Mouse (Mus musculus): ENCODE measurements around the gene Tmem59. TPM values are rescaled to one million over a fixed set of nuclear protein-coding genes. Genes with fewer than 3 reads are reported as not detected.

Tmem59 gene
- polyA plus RNA-seq, 1 experiment from 2014 or later, result 352 TPM

DNA sequence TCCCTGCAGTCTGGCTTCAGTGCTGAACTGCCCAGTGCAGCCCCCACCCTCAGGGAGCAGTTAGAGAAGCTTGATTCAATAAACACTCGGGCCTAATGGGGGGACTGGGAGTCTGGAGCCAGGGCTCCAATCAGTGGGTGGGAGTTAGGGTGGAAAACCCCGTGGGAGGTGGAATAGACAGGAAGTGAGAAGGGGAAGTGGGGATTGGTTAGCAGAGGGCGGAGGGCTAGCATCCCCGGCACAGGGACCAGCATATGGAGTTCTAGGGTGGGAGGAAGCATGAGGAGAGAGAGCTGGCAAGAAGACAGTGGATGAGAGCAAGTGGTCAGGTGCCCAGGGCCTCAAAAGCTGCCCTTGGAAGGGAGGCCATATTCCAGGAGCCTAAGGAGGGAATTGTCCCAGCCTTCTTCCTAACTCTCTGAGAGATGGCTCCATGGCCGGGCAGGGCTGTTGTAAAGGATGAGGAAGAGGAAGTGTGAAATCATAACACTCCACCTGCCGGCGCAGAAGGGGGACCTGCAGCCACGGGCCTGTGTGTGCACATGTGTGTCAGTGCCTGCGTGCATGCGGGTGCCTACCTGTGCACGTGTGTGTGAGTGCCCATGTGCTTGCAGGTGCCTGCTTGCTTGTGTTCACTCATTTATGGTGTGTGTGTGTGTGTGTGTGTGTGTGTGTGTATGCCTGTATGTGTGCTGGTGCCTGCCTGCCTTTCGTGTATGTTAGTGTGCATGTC lies 35.2 kb downstream of the Tmem59 start:
- no peak overlapping the region for H3K4me3 ChIP-seq (ENCODE audit: control insufficient read depth in 1 of 2, insufficient read depth in 1 of 2, low read depth in 1 of 2, low read length in 2 of 2)
- no peaks in the 10 kb centered on the region for H3K9me3 ChIP-seq (ENCODE audit: control insufficient read depth, low read length)
- H3K4me2 ChIP-seq (ENCODE audit: low read length), result no peak overlapping the region
- H3K4me1 ChIP-seq (ENCODE audit: control insufficient read depth in 2 of 2, insufficient read depth in 2 of 2, low read length in 2 of 2), result peaks cover 0 to 4% of the 10 kb centered on the region in 2 experiments; a peak in 2 of 4 replicates
- H3K36me3 ChIP-seq (ENCODE audit: control insufficient read depth, insufficient read depth, low read length), result 0 out of 2 replicates have a peak, but pooled peaks cover 6% of the 10 kb centered on the region
- H3K9ac ChIP-seq (ENCODE audit: low read length), result no peak overlapping the region
- peaks cover 49% of the 10 kb centered on the region for H3K27me3 ChIP-seq (ENCODE audit: control insufficient read depth, insufficient read depth, low read length)
- H3K27ac ChIP-seq (replicated peaks in 1 of 2; ENCODE audit: control insufficient read depth in 1 of 2, insufficient read depth in 1 of 2, low read depth in 2 of 2, low read length in 2 of 2), result no peak overlapping the region
- WGBS, result 67% methylated on average over 12 of the region's 12 CpGs
- ATAC-seq (ENCODE audit: insufficient number of reproducible peaks, insufficient read depth, low FRiP score, low read depth), result no peak

DNA sequence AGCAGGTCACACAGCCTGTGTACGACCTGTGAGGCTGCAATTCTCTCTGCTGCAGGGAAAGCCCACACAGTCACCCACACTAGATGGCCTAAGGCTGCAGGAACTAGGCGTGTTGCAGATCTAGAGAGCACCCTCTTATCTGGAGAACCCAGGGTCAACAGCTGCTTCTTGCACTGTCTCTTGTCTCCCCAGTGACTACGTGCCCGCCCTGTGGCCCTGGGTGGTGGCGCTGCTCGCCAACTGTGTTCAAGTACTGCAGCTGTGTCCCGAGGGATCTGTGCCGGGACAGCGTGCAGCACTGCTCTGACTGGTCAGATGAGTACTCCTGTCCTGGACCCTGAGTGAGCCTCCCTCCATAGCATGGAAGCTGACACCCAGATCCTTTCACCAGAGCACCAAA lies 39.4 kb downstream of the Tmem59 start:
- Histone ChIP-seq H3K27ac (replicated peaks in 1 of 2; ENCODE audit: control insufficient read depth in 1 of 2, insufficient read depth in 1 of 2, low read depth in 2 of 2, low read length in 2 of 2) (no peak overlapping the region), H3K9me3 (ENCODE audit: control insufficient read depth, low read length) (no peaks in the 10 kb centered on the region), H3K9ac (ENCODE audit: low read length) (no peak overlapping the region), H3K4me1 (ENCODE audit: control insufficient read depth in 2 of 2, insufficient read depth in 2 of 2, low read length in 2 of 2) (no peaks in the 10 kb centered on the region), H3K27me3 (ENCODE audit: control insufficient read depth, insufficient read depth, low read length) (peaks cover 36% of the 10 kb centered on the region), H3K36me3 (ENCODE audit: control insufficient read depth, insufficient read depth, low read length) (no peaks in the 10 kb centered on the region), H3K4me2 (ENCODE audit: low read length) (no peak overlapping the region), H3K4me3 (ENCODE audit: control insufficient read depth in 1 of 2, insufficient read depth in 1 of 2, low read depth in 1 of 2, low read length in 2 of 2) (no peak overlapping the region)
- 55% methylated on average over 9 of the region's 9 CpGs for WGBS
- no peak for ATAC-seq (ENCODE audit: insufficient number of reproducible peaks, insufficient read depth, low FRiP score, low read depth)

- Histone ChIP-seq H3K4me3 (ENCODE audit: control insufficient read depth in 1 of 2, insufficient read depth in 1 of 2, low read depth in 1 of 2, low read length in 2 of 2) (no peak overlapping the region), H3K9ac (ENCODE audit: low read length) (no peak overlapping the region), H3K36me3 (ENCODE audit: control insufficient read depth, insufficient read depth, low read length) (no peaks in the 10 kb centered on the region), H3K27me3 (ENCODE audit: control insufficient read depth, insufficient read depth, low read length) (peaks cover 5% of the 10 kb centered on the region), H3K4me2 (ENCODE audit: low read length) (no peak overlapping the region), H3K27ac (replicated peaks in 1 of 2; ENCODE audit: control insufficient read depth in 1 of 2, insufficient read depth in 1 of 2, low read depth in 2 of 2, low read length in 2 of 2) (no peak overlapping the region), H3K4me1 (ENCODE audit: control insufficient read depth in 2 of 2, insufficient read depth in 2 of 2, low read length in 2 of 2) (no peaks in the 10 kb centered on the region), H3K9me3 (ENCODE audit: control insufficient read depth, low read length) (no peaks in the 10 kb centered on the region)
- no peak for ATAC-seq (ENCODE audit: insufficient number of reproducible peaks, insufficient read depth, low FRiP score, low read depth)
- WGBS, result 87% methylated on average over 5 of the region's 5 CpGs
Measured at GRCm38 (mm10) chr4:107221524-107221923, 43.3 kb downstream of the Tmem59 start.

- H3K4me2 ChIP-seq (ENCODE audit: low read length), result no peak overlapping the region
- 83% methylated on average over 11 of the region's 11 CpGs for WGBS
- no peak overlapping the region for H3K9ac ChIP-seq (ENCODE audit: low read length)
- peak; percentile 75 for ATAC-seq (ENCODE audit: insufficient number of reproducible peaks, insufficient read depth, low FRiP score, low read depth)
- H3K36me3 ChIP-seq (ENCODE audit: control insufficient read depth, insufficient read depth, low read length), result no peaks in the 10 kb centered on the region
- H3K9me3 ChIP-seq (ENCODE audit: control insufficient read depth, low read length), result no peaks in the 10 kb centered on the region
- H3K4me1 ChIP-seq (ENCODE audit: control insufficient read depth in 2 of 2, insufficient read depth in 2 of 2, low read length in 2 of 2), result no peaks in the 10 kb centered on the region
- H3K4me3 ChIP-seq (ENCODE audit: control insufficient read depth in 1 of 2, insufficient read depth in 1 of 2, low read depth in 1 of 2, low read length in 2 of 2), result no peak overlapping the region
- H3K27ac ChIP-seq (replicated peaks in 1 of 2; ENCODE audit: control insufficient read depth in 1 of 2, insufficient read depth in 1 of 2, low read depth in 2 of 2, low read length in 2 of 2), result no peak overlapping the region
- no peaks in the 10 kb centered on the region; the same call in 1 of the 2 replicates for H3K27me3 ChIP-seq (ENCODE audit: control insufficient read depth, insufficient read depth, low read length)
Measured at GRCm38 (mm10) chr4:107223225-107224204, 45.3 kb downstream of the Tmem59 start.

DNA sequence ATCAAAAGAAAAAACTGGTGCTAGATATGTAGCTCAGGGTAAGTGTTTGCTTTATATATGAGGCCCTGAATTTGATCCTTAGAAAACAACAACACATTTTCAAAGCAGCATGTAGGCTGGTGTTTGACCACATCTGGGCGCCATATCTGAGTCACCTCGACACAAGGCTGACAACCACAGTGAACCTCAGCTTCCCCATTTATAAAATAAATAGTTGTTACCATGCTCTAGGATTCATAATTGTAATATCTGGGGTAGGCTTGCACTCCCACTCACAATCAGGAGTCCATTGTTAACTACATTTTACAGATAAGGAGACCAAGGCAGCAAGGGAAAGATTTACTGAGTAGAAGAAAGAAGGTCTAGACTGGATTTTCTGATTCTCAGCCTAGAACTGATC lies 48.1 kb downstream of the Tmem59 start:
- no peak for ATAC-seq (ENCODE audit: insufficient number of reproducible peaks, insufficient read depth, low FRiP score, low read depth)
- H3K4me2 ChIP-seq (ENCODE audit: low read length), result no peak overlapping the region
- H3K4me1 ChIP-seq (ENCODE audit: control insufficient read depth in 2 of 2, insufficient read depth in 2 of 2, low read length in 2 of 2), result no peaks in the 10 kb centered on the region
- H3K27me3 ChIP-seq (ENCODE audit: control insufficient read depth, insufficient read depth, low read length), result no peaks in the 10 kb centered on the region
- H3K9ac ChIP-seq (ENCODE audit: low read length), result no peak overlapping the region
- H3K27ac ChIP-seq (replicated peaks in 1 of 2; ENCODE audit: control insufficient read depth in 1 of 2, insufficient read depth in 1 of 2, low read depth in 2 of 2, low read length in 2 of 2), result no peak overlapping the region
- H3K4me3 ChIP-seq (ENCODE audit: control insufficient read depth in 1 of 2, insufficient read depth in 1 of 2, low read depth in 1 of 2, low read length in 2 of 2), result no peak overlapping the region
- H3K9me3 ChIP-seq (ENCODE audit: control insufficient read depth, low read length), result no peaks in the 10 kb centered on the region
- 0 out of 2 replicates have a peak, but pooled peaks cover 3% of the 10 kb centered on the region for H3K36me3 ChIP-seq (ENCODE audit: control insufficient read depth, insufficient read depth, low read length)
- 83% methylated on average over 2 of the region's 2 CpGs for WGBS

DNA sequence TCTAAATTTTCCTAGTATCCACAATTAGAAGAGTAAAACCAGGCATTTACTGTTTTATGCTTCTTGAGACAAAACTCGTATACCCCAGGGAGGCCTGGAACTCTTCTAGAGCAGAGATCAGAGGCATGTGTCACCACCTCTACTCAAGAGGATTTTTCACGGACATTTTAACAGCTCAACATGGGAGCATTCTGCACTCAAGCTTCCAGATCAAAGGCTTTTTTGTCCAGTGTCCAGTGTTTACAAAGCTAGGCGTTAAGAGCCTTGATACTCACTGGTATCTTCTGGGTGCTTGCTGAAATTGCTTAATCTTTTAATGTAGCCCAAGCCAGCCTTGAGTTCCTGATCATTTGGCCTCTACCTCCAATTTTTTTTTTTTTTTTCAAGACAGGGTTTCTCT lies 54.0 kb downstream of the Tmem59 start:
- Histone ChIP-seq H3K4me3 (ENCODE audit: control insufficient read depth in 1 of 2, insufficient read depth in 1 of 2, low read depth in 1 of 2, low read length in 2 of 2) (no peak overlapping the region), H3K27me3 (ENCODE audit: control insufficient read depth, insufficient read depth, low read length) (no peaks in the 10 kb centered on the region), H3K4me1 (ENCODE audit: control insufficient read depth in 2 of 2, insufficient read depth in 2 of 2, low read length in 2 of 2) (no peaks in the 10 kb centered on the region), H3K9me3 (ENCODE audit: control insufficient read depth, low read length) (no peaks in the 10 kb centered on the region), H3K27ac (replicated peaks in 1 of 2; ENCODE audit: control insufficient read depth in 1 of 2, insufficient read depth in 1 of 2, low read depth in 2 of 2, low read length in 2 of 2) (no peak overlapping the region), H3K4me2 (ENCODE audit: low read length) (no peak overlapping the region), H3K9ac (ENCODE audit: low read length) (no peak overlapping the region), H3K36me3 (ENCODE audit: control insufficient read depth, insufficient read depth, low read length) (peaks cover 47% of the 10 kb centered on the region)
- 13% methylated on average over 3 of the region's 3 CpGs for WGBS
- ATAC-seq (ENCODE audit: insufficient number of reproducible peaks, insufficient read depth, low FRiP score, low read depth), result no peak

DNA sequence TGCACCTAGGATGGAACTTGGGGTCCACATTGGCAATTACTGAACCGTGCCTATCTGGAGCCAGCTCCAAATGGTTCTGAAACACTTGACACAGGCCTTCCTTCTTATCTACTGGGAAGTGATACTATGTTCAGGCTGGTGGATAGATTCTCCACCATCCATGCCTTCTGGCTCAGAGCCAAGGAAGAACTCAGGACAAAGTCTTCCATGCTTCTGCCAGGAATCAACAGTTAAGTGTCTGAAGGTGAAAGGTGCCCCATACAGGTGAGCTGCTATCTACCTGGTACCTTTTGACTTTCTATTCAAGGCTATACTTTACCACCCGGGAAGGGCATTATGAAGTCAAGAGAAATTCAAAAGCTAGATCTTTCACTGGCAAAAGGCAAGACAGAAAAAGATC lies 60.1 kb downstream of the Tmem59 start:
- Histone ChIP-seq H3K36me3 (ENCODE audit: control insufficient read depth, insufficient read depth, low read length) (peaks cover 93% of the 10 kb centered on the region), H3K4me2 (ENCODE audit: low read length) (no peak overlapping the region), H3K4me3 (ENCODE audit: control insufficient read depth in 1 of 2, insufficient read depth in 1 of 2, low read depth in 1 of 2, low read length in 2 of 2) (no peak overlapping the region), H3K9me3 (ENCODE audit: control insufficient read depth, low read length) (no peaks in the 10 kb centered on the region), H3K27me3 (ENCODE audit: control insufficient read depth, insufficient read depth, low read length) (no peaks in the 10 kb centered on the region), H3K27ac (replicated peaks in 1 of 2; ENCODE audit: control insufficient read depth in 1 of 2, insufficient read depth in 1 of 2, low read depth in 2 of 2, low read length in 2 of 2) (no peak overlapping the region), H3K4me1 (ENCODE audit: control insufficient read depth in 2 of 2, insufficient read depth in 2 of 2, low read length in 2 of 2) (no peaks in the 10 kb centered on the region), H3K9ac (ENCODE audit: low read length) (no peak overlapping the region)
- WGBS, result 81% methylated on average over 2 of the region's 2 CpGs
- no peak for ATAC-seq (ENCODE audit: insufficient number of reproducible peaks, insufficient read depth, low FRiP score, low read depth)

All from heart, embryonic 14.5 days (tissue).